Mouse (Mus musculus) C2C12 (cell line): ENCODE data around the gene Krt78. TPM values are rescaled to one million over a fixed set of nuclear protein-coding genes. Genes with fewer than 3 reads are reported as not detected.

Source experiments
- H3K27me3 ChIP-seq: one replicate; pipeline ENCODE4 v1.6.1; 2011; ENCODE audit not compliant: control insufficient read depth, insufficient read depth, insufficient read length
- H3K36me3 ChIP-seq: one replicate; pipeline ENCODE4 v1.6.1; 2011; ENCODE audit not compliant: control insufficient read depth, insufficient read depth
- H3K4me3 ChIP-seq: one replicate; pipeline ENCODE4 v1.5.1; 2011; ENCODE audit warnings: mild to moderate bottlenecking, control low read depth; ENCODE audit not compliant: poor library complexity, insufficient read depth, severe bottlenecking
- H3K79me2 ChIP-seq: one replicate; pipeline ENCODE4 v1.6.1; 2011; ENCODE audit not compliant: control insufficient read depth, insufficient read depth
- H3K79me3 ChIP-seq: one replicate; pipeline ENCODE4 v1.6.1; 2011; ENCODE audit warnings: low read depth, control low read depth
- H3ac ChIP-seq: one replicate; pipeline ENCODE3; 2011; ENCODE audit warnings: low read depth; ENCODE audit not compliant: control insufficient read depth, insufficient read length
- CEBPB ChIP-seq: IDR thresholded peaks from one replicate; pipeline ENCODE4 v1.6.1; 2011; ENCODE audit warnings: low read depth, mild to moderate bottlenecking, control low read depth, moderate library complexity
- CTCF ChIP-seq: IDR thresholded peaks from one replicate; pipeline ENCODE4 v1.5.1; 2011; ENCODE audit not compliant: control insufficient read depth, insufficient read depth, insufficient read length
- FOSL1 ChIP-seq: IDR thresholded peaks from one replicate; pipeline ENCODE4 v1.8.0; 2011; ENCODE audit warnings: mild to moderate bottlenecking, low read length; ENCODE audit not compliant: poor library complexity, insufficient read depth, severe bottlenecking
- MAX ChIP-seq: IDR thresholded peaks from one replicate; pipeline ENCODE4 v1.6.1; 2011; ENCODE audit warnings: mild to moderate bottlenecking, control low read depth
- MYOD1 ChIP-seq: IDR thresholded peaks from one replicate; pipeline ENCODE4 v1.6.1; 2011; ENCODE audit warnings: low read depth; ENCODE audit not compliant: control insufficient read depth, insufficient read length
- MYOG ChIP-seq: IDR thresholded peaks from one replicate; pipeline ENCODE4 v1.6.1; 2011; ENCODE audit not compliant: control insufficient read depth, insufficient read length; ENCODE audit errors: extremely low read depth
- USF1 ChIP-seq: IDR thresholded peaks from one replicate; pipeline ENCODE4 v1.6.1; 2011; ENCODE audit warnings: low read depth, mild to moderate bottlenecking, control low read depth, moderate library complexity
- polyA plus RNA-seq: library from polyadenylated mRNA; unstranded; fragments of >200 nt; fragmentation: generic; extraction: Trizol; gene quantifications from one replicate; pipeline ENCODE4 v1.2.1, GENCODE M21; 2012; ENCODE audit warnings: missing spikeins

Gene Krt78
- polyA plus RNA-seq, 1 experiment, result not detected

DNA sequence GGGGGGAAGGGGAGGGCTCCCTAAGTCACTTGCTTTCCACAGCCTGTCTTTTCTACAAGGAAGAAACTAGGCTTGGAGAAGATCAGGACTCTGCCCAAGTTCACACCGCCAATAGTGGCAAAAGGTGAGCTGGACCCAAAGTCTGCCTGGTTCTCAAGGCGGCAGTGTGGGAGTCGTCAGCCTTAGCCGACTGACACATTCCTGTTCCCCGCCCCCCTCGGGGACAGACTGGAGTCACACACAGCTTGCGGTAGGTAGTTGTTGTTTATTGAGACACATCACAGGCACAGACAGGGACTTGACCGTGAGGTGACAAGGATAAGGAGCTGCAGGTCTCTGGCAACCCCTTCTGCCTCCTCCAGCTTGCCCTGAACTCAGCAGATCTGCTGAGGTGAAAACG is 25.0 kb downstream of the Krt78 start:
- no peaks in the 10 kb centered on the region for H3K79me2 ChIP-seq
- TF ChIP-seq MYOG, result no peak
- TF ChIP-seq MAX, result no peak
- TF ChIP-seq MYOD1, result no peak
- TF ChIP-seq CEBPB, result no peak
- no peak for TF ChIP-seq CTCF
- TF ChIP-seq USF1, result no peak
- TF ChIP-seq FOSL1, result no peak
- H3K4me3 ChIP-seq, result no peak overlapping the region
- H3K79me3 ChIP-seq, result no peaks in the 10 kb centered on the region
- H3K36me3 ChIP-seq, result no peaks in the 10 kb centered on the region
- H3ac ChIP-seq, result no peak overlapping the region
- peaks cover 72% of the 10 kb centered on the region for H3K27me3 ChIP-seq

DNA sequence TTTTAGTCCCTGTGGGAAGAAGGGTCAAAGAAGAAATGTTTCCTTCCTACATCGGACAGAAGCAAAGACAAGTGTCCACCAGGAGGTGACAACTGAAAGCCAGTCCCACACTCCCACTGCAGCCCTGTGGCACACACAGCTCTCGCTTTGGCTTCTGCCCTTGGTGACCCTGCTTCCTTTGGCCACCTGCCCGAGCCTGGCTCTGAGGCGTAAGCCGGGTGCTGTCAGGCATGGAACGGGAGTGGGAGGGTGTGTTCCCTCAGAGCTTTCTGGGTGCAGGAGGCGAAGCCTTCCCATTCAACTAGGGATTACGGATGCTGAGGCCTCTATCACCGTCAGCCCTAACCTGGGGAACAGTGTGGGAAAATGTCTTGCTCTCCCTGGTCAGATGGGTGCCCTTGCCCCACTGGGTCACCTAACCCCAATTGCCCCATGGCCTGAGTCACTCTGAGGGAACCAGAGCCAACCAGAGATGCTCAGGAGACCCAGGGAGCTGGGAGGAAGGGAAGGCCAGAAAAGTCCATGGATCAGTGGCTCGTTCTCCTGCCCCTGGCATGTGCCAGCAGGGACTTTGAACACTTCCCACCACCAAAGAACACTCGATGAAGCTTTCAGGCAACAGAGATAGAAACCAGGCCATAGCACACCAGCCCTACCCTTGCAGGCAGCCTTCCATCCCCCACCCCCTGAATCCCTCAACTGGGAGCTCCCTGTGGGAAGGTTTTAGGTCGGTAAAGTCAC is 26.6 kb downstream of the Krt78 start:
- TF ChIP-seq USF1 (no peak), MYOG (no peak), CEBPB (no peak), MAX (no peak), FOSL1 (no peak), MYOD1 (no peak)
- no peaks in the 10 kb centered on the region for H3K36me3 ChIP-seq
- H3K79me2 ChIP-seq, result no peaks in the 10 kb centered on the region
- H3ac ChIP-seq, result no peak overlapping the region
- peaks cover 73% of the 10 kb centered on the region for H3K27me3 ChIP-seq
- H3K79me3 ChIP-seq, result no peaks in the 10 kb centered on the region
- H3K4me3 ChIP-seq, result no peak overlapping the region

DNA sequence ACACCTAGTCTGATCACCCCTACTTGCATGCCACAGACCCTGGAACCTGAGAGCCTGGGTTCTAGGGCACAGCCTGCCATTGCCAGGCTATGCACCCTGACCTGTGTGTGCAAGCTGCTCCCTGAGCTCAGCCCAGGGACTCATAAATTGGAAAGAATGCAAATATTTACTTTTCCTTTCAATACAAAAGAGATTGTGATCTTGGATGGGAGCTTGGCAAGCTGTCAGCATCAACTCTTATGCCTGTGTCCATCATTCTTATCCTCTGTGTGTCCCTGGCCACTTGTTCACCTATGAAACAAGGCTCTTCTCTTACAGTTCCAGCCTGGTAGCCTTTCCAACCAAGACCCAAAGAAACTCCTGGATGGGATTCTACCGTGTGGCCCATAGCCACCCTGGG is 29.0 kb downstream of the Krt78 start:
- Histone ChIP-seq H3ac (no peak overlapping the region), H3K27me3 (peaks cover 66% of the 10 kb centered on the region), H3K36me3 (no peaks in the 10 kb centered on the region), H3K4me3 (no peak overlapping the region), H3K79me2 (no peaks in the 10 kb centered on the region), H3K79me3 (no peaks in the 10 kb centered on the region)
- TF ChIP-seq MYOD1, result no peak
- TF ChIP-seq CTCF, result no peak
- no peak for TF ChIP-seq CEBPB
- no peak for TF ChIP-seq USF1
- no peak for TF ChIP-seq FOSL1
- TF ChIP-seq MAX, result no peak
- TF ChIP-seq MYOG, result no peak

DNA sequence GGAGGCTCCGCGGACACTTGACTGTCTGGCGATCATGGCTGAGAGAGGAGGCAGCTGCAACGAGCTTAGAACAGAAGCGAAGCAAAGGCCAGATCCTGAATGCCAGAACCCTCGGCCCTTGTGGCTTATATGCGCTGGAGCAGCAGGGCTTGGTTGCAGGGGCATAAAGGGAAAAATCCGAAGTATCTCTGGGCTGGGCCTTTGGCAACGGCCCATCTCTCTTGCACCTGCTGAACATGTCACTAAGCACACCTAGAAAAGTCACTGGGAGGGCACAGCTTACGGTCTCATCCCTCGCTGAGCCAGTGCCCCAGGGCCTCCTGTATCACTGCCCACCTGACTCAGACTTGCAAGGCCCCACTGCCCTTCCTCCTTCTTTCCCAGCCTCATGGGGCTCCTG is 29.5 kb downstream of the Krt78 start, which contains the start of gene Krt4:
Krt4 (minus strand) TSS at position 101 of the 400 bp plus-strand sequence.
- Histone ChIP-seq H3K79me2 (no peaks in the 10 kb centered on the region), H3K4me3 (no peak within 1 kb of the TSS), H3K36me3 (no peaks in the 10 kb centered on the region), H3K79me3 (no peaks in the 10 kb centered on the region), H3ac (no peak within 1 kb of the TSS), H3K27me3 (peaks cover 65% of the 10 kb centered on the region)
- no peak for TF ChIP-seq CEBPB
- no peak for TF ChIP-seq MAX
- no peak for TF ChIP-seq USF1
- no peak for TF ChIP-seq CTCF
- no peak for TF ChIP-seq MYOG
- TF ChIP-seq MYOD1, result no peak
- TF ChIP-seq FOSL1, result no peak

DNA sequence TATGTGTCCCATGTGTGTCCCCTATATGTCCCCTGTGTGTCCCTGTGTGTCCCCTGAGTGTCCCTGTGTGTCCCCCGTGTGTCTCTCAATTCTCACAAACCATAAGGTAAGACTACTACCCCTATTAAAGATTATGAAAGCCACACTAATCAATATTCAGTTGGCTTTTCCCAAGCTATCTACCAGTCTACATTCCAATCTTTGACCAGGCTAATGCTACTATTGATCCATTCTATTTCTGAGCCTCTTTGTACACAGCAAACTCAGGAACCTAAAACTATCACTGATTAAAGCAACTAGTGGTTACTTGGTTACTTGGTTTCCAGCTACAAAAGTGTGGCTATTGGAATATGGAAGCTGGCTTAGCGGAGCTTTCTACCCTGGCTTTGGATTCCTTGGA is 31.8 kb downstream of the Krt78 start:
- peaks cover 71% of the 10 kb centered on the region for H3K27me3 ChIP-seq
- H3ac ChIP-seq, result no peak overlapping the region
- H3K36me3 ChIP-seq, result no peaks in the 10 kb centered on the region
- no peaks in the 10 kb centered on the region for H3K79me2 ChIP-seq
- TF ChIP-seq CTCF (no peak), MYOD1 (no peak), MAX (no peak), CEBPB (no peak), MYOG (no peak), FOSL1 (no peak), USF1 (no peak)
- no peak overlapping the region for H3K4me3 ChIP-seq
- H3K79me3 ChIP-seq, result no peaks in the 10 kb centered on the region
